Mouse (Mus musculus) mature B cell (primary cell): ENCODE results near the gene Rnf8.

Experiments
- in situ Hi-C: fragments of 300-500 bp; cut with MboI; formaldehyde crosslinking; loops from 2 replicates; pipeline ENCODE4 v1.14.3; 2019

Rnf8 gene

DNA sequence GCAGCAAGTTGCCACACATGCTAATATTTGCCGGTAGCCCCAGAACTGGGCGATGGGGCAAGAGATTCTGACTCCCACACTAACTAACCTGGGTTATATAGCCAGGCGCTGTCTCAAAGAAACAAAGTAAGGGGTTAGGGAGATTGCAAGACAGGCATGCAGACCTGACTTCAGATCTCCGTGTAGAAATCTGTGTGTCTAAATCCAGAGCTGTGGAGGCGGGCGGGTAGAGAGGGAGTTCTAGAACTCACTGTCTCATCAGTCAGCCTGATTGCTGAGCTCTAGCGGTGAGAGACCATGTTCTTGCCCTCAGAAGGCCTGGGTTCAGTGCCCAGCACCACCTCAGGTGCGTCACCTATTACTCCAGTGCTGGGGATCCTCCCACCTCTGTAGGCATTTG lies 8.9 kb downstream of the Rnf8 start:
- in situ Hi-C loops: loop anchor here (25.0 kb wide), 1 partner anchor 264 kb away; no protein-coding TSS in a partner anchor

DNA sequence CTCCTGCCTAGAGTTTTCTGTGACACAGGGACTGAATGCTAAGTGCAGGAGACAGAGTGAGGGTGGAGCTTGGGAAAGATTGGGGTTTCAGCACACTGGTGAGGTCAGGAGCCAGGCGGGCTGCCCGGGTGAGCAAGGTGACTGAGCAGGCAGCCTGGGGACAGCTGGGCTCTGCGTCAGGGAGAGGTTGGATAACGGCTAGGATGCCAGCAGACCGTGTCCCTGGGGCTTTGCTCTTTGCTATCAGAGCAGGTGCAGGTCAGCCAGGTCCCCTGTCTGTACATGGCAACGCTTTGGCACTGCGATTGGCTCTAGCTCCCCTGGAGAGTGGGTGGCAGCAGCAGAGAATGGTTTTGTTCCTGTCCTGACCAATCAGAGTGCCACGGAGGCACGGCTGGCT lies 12.7 kb downstream of the Rnf8 start:
- in situ Hi-C loops: no loop called here

DNA sequence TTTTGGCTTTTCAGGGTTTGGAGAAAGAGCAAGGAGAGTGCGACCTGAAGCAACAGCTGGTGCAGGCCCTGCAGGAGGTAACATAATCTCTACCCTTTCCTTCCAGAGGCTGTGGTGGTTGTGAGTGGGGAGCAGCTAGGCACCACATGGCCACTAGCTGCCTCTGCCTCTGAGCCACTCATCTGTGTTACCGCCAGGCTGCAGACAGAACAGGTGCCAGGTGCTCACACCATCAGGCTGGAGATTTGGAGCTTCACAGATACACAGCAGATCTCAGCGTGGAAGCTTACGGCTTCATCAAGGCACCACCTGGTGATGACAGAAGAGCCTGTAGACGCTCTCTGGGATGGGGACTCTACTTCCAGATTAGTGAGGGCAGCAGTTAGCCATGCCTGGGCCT lies 14.4 kb downstream of the Rnf8 start:
- in situ Hi-C loops: no loop called here

DNA sequence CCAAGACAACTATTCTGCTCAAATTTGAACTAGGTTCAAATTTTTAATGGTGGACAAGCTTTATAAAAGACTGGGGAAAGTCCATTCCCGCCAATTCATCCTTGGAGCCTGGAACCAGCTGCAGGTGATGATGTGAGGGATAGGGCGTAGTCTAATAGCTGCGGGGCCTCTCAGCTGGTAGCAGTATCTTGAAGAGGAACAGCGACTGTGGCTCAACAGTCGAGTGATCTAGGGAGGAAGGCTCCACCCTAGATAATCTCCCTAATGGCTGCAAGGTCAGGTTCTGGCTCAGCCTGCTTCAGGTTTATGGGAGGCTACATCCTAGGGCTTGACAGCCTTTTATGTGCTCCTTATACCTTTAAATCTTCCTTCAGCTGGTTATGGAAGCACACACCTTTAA lies 15.0 kb downstream of the Rnf8 start:
- in situ Hi-C loops: no loop called here

DNA sequence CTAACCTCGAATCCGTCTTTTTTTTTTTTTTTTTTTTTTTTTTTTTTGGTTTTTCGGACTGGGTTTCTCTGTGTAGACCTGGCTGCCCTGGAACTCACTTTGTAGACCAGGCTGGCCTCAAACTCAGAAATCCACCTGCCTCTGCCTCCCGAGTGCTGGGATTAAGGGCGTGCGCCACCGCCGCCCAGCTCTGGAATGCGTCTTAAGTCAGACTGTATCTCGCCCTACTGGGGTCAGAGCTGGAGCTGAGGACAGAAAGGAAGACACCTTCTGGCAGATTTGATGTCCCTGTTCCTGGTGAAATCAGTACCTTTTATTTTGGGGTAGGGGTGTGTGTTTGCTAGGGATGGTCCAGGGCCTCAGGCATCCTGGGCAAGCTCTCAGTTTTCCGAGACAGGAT lies 17.7 kb downstream of the Rnf8 start:
- in situ Hi-C loops: no loop called here

DNA sequence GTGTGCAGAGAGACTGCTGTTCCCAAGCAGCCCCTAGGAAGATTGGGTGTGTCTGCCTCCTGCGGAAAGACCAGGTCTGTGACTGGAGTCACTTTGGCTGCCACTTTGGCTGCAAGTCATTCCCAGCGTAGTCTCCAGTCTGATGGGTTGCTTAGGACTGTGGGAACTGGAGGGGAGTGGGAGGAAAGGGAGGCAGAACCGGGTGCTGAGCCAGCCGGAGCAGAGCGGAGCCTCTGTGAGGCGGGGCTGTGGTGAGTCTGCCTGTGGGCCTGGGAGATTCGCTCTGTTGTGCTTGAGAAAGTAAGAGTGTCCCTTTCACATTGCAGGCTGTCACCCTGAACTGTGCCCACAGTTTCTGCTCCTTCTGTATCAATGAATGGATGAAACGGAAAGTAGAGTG lies 20.9 kb downstream of the Rnf8 start:
- in situ Hi-C loops: no loop called here

DNA sequence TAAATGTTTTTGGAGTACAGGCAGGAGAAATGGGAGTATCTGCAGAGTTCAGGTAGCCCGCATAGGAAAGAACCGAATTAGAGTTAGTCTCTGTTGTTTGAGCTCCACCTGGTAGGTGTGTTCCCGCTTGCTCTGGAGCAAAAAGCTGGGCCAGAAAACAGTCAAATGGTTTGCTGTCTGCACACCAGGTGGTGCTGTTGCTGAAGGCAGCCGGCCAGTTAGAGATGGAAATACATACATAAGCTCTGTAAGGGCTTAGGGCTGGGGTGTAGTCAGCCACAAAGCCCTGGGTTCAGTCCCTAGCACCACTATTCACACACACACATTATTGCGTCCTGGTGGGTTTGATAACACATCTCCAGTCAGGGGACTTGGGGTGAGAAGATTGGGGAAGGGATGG lies 21.5 kb downstream of the Rnf8 start:
- in situ Hi-C loops: no loop called here

DNA sequence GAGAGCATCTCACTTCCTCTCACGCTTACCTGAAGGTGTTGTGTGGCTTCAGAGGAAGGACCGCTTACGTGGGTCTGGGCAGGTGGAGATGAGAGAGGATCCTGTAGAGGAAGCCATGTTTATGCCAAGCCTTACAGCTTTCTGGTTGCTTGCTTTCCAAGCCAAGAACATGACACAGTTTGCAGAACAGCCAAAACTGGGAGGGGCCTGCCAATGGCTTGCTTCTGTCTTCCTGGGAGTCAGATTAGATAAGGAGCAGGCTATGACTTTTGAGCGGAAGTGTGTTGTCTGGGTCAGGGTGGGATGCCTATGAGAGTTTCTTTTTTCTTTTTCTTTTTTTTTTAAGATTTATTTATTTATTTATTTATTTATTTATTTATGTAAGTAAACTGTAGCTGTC lies 22.8 kb downstream of the Rnf8 start:
- in situ Hi-C loops: no loop called here

DNA sequence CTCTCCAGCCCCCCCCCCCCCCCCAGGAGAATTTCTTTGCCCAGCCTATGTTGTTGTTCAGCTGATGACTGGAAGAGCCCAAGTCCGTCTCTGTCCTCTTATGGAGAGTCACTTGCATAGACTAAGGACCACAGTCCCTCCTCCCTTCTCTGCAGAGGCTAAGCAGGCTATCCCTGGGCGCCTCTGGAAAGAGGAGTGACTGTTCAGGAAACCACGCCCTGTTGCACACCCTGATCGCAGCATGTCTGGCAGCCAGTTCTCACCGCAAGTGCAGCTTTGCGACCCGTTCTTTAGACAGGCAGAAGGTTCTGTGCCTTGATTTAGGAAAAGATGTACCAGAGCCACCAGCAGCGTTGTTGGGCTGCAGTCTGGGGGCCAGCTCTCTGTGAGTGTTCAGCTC lies 23.3 kb downstream of the Rnf8 start:
- in situ Hi-C loops: no loop called here

DNA sequence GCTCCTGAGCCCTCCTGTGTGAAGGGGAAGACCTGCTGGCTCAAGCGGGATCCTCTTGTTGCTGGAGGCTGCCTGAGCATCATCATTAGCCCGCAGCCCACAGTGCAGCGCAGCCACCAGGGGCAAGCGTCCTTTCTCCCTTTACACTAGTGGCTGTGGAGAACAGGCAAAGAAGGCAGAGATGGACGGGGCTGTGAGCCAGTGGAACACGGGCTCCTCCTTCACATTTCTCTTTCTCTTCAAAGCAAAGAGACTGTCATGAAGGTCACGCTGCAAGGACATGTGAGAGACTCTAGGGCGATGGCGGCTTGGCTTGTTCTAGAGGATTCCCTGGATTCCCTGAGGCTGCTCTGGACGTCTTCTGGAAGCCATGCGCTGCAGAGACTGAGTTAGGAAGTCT lies 26.4 kb downstream of the Rnf8 start:
- in situ Hi-C loops: no loop called here

DNA sequence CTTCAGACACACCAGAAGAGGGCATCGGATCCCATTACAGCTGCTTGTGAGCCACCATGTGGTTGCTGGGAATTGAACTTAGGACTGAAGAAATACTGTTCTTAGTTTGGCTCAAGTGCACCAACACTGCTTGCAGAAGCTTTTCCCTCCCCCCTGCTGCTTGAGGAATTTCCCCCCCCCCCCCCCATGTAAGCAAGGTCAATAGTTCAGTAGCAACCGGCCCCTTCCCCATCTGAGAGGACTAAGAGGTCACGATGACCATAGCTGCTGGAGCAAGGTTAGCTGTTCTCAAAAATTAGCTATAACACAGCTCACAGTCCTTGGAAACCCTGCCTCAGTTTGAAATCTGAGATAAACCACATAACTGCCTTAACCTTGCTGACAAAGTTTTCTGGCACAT lies 27.6 kb downstream of the Rnf8 start:
- in situ Hi-C loops: no loop called here

DNA sequence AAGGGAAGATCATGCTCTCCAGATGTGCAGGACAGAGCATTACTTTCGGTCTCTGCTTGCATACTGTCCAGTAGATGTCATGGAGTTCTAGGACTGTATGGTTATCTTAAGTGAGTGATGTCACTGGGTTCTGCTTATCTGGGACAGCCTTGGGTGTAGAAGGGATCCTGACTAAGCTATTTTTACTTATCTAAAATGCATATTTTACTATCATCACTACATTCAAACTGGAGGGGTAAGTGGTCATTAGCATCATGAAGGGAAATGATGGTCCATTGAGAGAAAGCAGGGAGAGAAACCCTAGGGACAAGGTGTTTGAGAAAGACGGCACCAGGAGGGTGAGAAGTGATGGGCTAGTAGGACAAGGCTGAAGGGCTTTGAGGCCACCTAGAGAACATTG lies 43.7 kb downstream of the Rnf8 start:
- in situ Hi-C loops: no loop called here

DNA sequence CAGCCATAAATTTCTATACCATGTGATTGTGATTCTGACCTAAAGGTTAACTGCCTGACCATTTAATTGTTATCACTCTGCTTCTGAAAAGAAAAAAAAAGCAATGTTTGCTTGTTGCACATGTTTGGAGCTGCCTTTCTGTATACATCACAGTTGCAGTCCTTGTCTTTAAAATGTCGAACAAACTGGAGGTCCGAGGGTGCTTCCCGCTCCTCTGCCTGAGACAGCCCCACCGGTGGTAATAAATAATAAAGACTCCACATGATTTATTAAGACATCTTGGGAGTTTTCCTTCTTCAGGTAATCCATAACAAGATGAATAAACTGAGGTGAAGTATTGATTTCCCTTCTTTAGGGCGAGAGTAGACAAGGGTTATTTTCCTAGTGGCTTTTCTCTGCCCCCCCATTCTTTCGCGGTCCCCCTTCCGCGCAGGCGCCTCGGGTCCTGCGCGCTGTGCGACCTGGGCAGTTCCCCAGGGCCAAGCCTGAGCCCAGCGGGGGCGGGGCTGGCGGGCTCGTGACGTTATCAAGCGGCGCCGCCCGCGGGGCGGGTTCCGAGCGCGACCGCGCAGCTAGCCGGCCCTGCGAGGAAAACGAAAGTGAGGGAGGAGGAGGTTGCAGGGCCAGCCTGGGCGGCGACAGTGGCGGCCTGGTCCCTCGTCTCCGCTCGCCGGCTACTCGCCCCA lies 45.6 kb downstream of the Rnf8 start, which contains the start of gene Cmtr1:
Gene Cmtr1 (plus strand): TSS at position 520 of the 686 bp plus-strand sequence.
- in situ Hi-C loops: no loop called here

DNA sequence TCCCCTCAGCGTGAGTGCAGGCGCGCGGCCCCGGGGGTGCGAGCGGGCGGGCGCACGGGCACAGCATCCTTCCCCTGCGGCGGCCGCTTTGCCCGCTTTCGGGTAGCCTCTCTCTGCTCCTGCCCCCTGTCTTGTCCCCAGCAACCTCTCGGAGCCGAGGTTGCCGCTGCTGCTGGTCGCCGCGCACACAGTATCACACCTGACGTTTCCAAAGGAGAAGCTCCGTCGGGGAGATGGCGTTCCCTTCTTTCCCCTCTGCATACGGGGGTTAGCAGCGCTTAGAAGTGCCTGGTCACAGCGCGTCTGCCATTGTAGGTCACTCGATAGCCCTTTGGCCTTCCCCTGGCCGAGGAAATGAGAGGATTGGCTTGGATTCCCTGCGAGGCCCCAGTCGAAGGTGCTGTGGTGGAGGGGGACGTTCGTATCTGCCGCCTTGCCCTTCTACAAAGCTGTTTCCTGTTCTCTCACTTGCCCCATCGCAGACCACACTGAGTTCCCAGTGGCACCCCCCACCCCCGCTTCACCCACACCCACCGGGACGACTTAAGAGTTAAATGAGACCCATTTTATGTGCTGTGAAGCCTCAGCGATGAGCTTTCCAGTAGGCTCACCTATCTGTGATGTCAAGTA lies 46.3 kb downstream of the Rnf8 start:
- in situ Hi-C loops: no loop called here

DNA sequence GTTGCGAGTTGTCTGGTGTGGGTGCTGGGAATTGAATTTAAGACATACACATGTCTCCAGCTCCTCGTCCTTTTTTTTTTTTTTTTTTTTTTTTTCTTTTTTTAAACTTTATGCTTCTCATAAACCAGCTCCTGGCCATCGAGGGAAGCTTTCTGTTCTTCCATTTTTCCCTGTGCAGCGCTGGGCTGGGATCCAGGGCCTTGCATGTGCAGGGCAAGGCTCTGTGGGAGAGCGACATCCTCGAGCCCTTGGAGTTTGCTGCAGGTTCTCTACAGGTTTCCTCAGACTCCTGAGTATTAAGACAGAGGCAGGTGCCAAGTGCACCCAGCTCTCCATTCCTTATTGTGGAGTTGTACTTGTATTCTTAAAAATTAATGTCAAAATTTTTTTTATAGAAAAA lies 47.6 kb downstream of the Rnf8 start:
- in situ Hi-C loops: no loop called here

DNA sequence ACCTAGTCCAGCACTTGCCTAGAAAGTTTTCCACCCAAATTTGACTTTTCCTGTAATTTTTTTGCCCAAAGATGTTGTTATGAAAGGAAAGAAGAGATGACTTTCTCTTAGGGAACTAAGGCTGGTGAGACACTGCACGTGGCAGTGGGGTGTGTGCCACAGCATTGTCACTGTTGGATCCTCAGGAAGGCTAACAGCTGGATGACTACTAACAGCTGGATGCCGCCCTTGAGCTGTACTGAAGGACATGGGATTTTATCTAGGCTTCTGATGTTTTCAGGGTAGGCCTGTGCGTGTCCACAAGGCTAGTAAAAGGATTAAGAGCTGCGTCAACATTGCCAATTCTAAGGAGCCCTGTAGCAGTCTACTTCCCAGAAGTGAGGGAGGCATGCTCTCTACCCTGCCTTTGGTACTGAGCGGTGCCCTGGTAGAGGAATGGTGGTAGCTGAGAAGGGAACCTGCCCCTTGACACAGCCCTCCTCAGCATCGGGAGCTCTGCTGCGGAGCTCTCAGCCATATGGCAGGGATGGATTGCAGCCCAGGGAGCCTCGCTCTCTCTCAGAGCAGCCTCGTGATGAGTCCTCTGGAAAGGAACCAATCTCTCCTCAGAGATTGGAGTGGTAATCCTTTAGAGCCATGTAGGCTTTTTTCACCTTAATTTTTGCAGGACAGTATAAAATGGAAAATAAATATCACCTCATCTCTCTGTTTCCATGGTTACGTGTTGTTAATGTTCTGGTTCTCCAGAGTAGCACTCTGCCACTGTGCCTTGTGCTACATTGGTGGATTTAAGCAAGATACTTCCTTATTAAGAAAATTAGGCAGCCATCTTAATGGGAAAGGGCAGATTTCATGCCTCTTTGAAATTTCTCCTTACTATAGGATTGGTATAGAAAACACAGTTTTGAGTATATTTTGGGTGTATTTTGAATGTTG lies 53.7 kb downstream of the Rnf8 start:
- in situ Hi-C loops: no loop called here

DNA sequence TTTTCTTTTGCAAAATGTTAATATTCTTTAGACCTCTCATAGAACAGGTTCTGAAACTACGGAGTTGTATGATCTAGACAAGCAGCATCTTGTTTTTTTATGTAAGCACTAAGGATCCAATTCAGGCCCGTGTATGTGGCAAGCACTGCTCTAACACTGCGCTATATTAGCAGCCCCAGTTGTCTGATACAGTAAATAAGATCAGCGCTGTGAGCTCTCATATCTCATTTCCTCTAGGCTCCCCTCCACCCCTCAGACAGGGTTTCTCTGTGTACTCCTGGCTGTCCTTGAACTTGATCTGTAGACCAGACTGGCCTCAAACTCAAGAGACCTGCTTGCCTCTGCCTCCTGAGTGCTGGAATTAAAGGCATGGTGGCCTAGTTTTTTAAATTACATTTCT lies 54.4 kb downstream of the Rnf8 start:
- in situ Hi-C loops: no loop called here

DNA sequence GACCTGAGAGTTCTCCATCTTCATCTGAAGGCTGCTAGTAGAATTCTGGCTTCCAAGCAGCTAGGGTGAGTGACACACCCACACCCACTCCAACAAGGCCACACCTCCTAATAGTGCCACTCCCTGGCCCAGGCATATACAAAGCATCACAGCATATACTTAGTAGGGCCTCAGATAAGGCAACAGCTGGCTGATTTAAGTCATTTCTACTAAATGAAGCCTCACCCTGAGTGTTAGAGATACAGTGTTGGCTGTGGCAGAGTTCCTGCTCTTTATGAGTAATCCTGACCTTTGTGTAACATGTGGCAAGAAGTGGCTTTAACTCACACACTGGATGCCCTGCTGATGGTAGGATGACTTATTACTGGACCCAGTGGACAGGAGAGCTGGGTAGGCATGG lies 55.3 kb downstream of the Rnf8 start:
- in situ Hi-C loops: no loop called here

DNA sequence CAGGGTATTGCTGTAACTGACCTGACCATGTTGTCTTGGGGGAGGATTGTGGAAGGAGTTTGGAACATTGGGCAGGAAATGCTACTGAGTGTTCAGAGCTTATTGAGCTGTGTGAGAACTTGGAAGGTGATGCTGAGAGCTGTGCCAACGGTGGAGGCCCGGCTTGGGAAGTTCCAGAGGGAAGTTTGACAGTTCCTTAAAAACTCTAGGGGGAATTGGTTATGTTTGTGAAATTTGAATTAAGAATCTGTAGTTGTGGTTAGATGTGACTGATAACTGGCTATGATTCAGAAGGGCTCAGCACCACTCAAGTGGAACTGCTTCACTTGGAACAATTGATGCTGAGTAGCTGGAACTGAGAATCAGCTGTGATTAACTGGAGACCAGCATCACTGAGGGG lies 56.4 kb downstream of the Rnf8 start:
- in situ Hi-C loops: no loop called here

DNA sequence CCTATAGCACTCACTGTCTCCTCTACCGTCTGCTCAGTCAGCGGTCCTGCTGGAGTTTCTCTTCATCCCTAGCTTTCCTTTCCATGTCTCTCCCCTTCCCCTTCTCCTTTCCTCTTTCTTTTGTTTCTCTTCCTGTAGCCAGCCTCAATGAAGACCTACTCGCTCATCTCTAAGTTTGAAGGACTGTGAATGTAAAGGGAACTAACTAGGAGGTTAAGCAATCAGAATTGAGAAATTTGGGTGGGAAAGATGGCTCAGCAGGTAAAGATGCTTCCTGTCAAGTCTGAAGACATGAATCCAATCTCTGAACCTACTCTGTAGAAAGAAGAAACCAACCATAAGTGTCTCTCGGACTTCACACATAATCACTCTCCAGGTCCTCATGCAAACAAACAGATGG lies 58.7 kb downstream of the Rnf8 start:
- in situ Hi-C loops: no loop called here

DNA sequence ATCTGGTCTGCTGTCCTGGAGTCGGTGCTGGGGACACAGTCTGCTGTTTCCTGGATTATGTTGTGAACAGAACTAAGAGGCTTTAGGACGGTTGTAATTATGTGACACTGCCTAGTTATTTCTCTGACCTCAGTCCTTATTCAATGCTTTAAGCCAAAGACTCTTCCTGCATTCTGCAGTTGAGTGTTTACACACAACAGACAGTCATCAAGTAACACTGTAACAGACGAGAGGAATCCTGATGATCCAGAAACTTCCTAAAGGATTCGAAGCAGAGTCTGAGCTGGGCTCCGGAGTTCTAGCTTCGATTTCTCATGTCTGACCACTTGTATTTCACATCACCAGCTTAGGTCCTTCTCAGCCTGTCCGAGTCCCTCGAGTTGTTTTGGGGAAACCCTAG lies 63.9 kb downstream of the Rnf8 start:
- in situ Hi-C loops: no loop called here

DNA sequence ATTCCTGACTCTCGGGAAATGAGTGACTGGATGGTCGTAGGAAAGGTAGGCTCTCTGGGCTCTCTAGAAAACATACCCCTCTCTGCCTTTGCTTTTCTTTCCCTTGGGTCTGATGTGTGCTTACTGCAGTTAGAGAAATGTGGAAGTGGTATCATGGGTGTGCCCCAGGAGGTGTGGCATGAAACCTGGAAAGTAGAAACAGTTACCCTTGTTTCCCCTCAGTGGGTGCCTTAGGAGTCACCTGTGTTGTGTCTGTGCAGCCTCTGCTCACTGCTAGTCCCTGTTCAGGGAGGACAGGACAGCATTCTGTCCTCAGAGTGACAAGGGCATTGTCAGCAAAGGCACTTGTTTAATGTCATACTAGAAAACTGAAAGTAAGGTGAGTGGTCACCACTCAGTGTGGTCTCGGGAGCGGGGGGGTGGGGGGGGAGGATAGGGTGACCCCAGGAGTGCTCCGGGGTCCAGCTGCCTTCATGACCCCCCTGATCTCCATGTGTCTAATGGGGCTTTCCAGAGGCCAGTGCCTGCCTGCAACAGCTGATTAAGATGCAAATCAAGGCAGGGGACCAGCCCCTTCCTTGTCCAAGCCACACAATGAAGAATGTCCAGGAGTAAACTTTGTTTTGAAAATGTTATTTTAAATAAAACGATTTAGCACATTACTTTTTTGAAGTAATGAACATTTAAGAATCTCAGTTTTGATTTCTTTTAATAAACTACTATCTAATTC lies 64.6 kb downstream of the Rnf8 start:
- in situ Hi-C loops: no loop called here
